Mouse (Mus musculus) left cerebral cortex, adult 8-10 months (tissue): ENCODE results near the gene Tmem254c. TPM values are rescaled to one million over a fixed set of nuclear protein-coding genes. Genes with fewer than 3 reads are reported as not detected.
"Not testable (repeated sequence)": the region's sequence is repeated elsewhere in the genome, so short reads cannot be mapped to it uniquely, and the experiment has no call there.

ENCODE experiments used
- DNase-seq, 2 experiments: peaks; one replicate each; pipeline ENCODE4 v3.0.0; 2022; ENCODE audit warnings: low spot score in 2 of 2
- total RNA-seq, 4 experiments: library from RNA; stranded (reverse); gene quantifications; 2 replicates each; pipeline ENCODE4 v1.2.4; 2022

The Tmem254c gene
- total RNA-seq = 10 to 100 TPM; 18.3 to 32.3 (median 24.6) TPM

- DNase-seq = not testable (repeated sequence)
These were observed at the start of gene Tmem254c for GRCm38 (mm10) chr14:26067325-26067633. TSS of gene Tmem254c (minus strand) at chr14:26067355.

GRCm38 (mm10) chr14:26097622-26098021 is 30.5 kb upstream of the Tmem254c start:
- DNase-seq = not testable (repeated sequence)

DNA sequence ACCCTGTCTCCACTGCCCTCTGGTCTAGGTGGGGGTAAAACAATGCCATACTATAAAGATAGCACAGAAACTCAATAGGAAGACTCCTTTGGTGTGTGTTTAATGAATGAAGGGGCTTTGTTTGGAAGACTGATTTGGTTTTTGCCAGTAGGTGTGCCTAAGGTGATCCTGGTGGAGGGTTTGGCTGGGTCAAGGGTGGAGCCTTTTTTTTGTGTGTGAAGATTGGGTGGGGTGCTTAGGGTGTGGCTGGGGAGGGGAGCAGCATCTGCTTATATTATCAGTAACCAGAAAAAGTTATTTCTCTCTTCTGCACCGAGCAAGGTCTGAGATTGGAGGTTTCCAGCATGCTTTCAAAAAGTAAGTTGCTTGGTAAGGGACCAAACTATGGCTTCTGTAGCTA is 14.8 kb upstream of the Tmem254c start, which contains the start of gene Cphx3:
TSS of gene Cphx3 (plus strand) at position 301 of the 400 bp plus-strand sequence.
- DNase-seq = not testable (repeated sequence)

GRCm38 (mm10) chr14:26081216-26081615 is 14.1 kb upstream of the Tmem254c start, which contains the start of gene Cphx2:
TSS of gene Cphx2 (plus strand) at chr14:26081516.
- DNase-seq = not testable (repeated sequence)

DNA sequence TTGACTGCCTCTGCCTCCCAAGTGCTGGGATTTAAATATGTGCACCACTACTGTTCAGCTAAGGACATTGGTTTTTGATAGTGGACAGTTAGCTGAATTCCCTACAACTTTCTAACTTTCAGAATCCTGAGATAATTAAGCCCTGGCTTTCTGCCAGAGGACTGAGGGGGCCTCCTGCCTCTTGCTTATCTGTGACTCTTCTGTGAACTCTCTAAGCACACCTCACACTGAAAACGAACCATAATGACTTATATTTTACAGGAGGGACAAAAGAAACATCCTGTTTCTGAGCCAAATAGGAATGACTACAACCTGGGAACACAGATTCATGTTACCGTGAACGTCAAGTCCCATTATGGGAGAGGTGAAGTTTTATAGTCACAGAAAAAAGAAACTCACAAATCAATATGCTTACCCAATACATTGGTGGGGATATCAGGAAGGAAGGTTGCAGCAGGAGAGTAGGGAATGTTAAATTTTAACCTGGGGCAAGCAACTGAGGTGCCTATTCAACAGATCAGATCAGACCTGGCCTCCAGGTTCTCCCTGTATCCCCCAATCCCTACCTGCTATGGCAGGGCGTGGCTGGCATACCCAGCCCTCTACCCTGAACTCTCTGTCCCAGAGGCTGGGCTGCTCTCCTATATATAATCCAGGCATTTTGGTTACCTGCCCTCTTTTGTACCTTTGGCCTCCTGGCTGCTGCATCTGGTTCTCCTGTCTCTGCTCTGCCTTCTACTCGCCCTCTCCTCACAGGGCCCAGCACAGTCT is 9.7 kb upstream of the Tmem254c start:
- not testable (repeated sequence) for DNase-seq

- DNase-seq = not testable (repeated sequence)
These were observed 406 bp downstream of the Tmem254c start for GRCm38 (mm10) chr14:26066574-26067324.

DNA sequence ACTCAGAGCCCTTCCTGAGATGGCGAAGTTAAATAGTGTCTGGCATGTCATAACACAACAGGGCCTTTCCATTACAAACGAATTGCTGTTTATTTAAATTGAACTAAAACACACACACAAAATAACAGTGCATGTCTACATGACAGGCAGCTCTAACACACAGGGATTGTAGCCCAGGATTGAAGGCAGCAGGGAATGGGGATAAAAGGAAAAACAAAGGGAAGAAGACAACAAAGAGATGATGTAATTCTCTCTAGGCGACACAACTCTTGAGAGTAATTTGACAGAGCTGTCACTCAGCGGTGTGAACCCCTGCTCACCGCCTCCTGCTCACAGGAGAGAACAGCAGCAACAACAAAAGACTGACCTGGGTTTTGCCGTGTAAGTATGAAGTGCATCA is 7.8 kb downstream of the Tmem254c start:
- DNase-seq = not testable (repeated sequence)

GRCm38 (mm10) chr14:26058184-26058583 is 9.0 kb downstream of the Tmem254c start:
- not testable (repeated sequence) for DNase-seq

- not testable (repeated sequence) for DNase-seq
These were observed 18.4 kb downstream of the Tmem254c start for GRCm38 (mm10) chr14:26048767-26049166.

- not testable (repeated sequence) for DNase-seq
These were observed 20.1 kb downstream of the Tmem254c start for GRCm38 (mm10) chr14:26047026-26047425.

DNA sequence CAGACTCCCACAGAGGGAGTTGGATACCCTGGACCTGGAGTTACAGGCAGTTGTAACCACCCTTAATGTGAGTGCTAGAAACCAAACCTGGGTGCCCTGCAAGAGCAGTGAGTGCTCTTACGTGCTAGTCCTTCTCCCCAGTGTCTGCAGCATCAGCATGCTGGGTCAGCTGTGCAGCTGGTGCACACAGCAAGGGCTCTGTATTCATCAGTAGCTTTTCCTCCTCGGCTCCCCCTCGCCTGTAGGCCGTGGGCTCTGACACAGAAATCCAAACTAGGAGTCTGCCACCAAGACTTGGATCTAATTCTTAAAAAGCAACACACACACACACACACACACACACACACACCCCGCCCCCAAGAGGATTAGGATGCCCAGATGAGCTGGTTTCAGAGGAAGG is 22.1 kb downstream of the Tmem254c start:
- DNase-seq = not testable (repeated sequence)

DNA sequence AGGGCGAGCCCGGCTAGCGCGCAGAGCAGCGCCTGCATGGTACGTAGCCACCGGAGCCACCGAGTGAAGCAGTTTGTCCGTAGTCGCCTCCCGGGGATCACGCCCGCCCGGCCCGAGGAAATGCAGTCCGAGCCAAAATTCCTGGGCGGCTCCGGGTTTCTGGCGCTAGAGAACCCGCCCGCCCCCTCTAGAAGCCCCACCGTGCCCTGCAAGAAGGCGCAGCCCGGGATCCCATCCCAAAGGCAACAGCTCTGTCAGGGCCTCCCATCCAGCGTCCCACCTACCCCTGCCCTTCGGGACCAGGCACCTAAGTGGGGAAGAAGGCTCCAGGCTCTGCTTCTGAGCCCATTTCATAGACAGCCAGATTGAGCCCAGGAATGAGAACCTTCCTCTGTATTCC is 24.5 kb downstream of the Tmem254c start, which contains the start of gene Gm9780:
TSS of gene Gm9780 (minus strand) at position 101 of the 400 bp plus-strand sequence.
- DNase-seq = not testable (repeated sequence)

- DNase-seq = not testable (repeated sequence)
These were observed 31.7 kb downstream of the Tmem254c start for GRCm38 (mm10) chr14:26035439-26035838.

- DNase-seq = not testable (repeated sequence)
These were observed 32.8 kb downstream of the Tmem254c start for GRCm38 (mm10) chr14:26034364-26034763.

- DNase-seq = not testable (repeated sequence)
These were observed 41.5 kb downstream of the Tmem254c start for GRCm38 (mm10) chr14:26025653-26026052.

GRCm38 (mm10) chr14:26022831-26023230 is 44.3 kb downstream of the Tmem254c start:
- DNase-seq = not testable (repeated sequence)

DNA sequence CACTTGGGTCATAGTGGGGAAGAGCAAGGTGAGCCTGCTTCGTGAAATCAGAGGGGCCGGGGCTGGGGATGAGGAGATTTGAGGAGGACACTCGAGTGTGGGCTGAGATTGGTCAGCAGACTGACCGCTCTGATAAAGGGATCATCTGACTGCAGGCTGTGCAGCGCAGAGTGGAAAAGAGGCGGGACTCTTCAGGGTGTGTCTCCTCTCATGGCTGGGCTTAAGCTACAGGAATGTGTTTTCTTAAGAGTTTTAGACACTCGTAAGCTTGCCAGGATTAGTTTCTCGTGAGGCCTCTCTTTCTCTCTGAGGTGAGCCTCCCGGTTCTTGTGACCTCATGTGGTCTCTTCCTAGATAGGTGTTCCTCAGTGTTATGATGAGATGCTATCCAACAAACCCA is 45.6 kb downstream of the Tmem254c start:
- not testable (repeated sequence) for DNase-seq

GRCm38 (mm10) chr14:26016414-26016813 is 50.7 kb downstream of the Tmem254c start:
- not testable (repeated sequence) for DNase-seq
